Mouse (Mus musculus) monocyte, adult 2 months (primary cell): ENCODE measurements at regions not wholly inside any gene's neighbourhood (a gene's known extent, or its start where the extent isn't known, plus 50 kb on each side); places are given as distances from the start of the nearest gene placed in this dataset.
"Not testable (repeated sequence)": the region's sequence is repeated elsewhere in the genome, so short reads cannot be mapped to it uniquely, and the experiment has no call there.

ENCODE experiments used
- DNase-seq, 2 experiments: peaks; one replicate each; pipeline ENCODE4 v3.0.0; 2022; ENCODE audit warnings: low spot score in 2 of 2, low read depth in 1 of 2

DNA sequence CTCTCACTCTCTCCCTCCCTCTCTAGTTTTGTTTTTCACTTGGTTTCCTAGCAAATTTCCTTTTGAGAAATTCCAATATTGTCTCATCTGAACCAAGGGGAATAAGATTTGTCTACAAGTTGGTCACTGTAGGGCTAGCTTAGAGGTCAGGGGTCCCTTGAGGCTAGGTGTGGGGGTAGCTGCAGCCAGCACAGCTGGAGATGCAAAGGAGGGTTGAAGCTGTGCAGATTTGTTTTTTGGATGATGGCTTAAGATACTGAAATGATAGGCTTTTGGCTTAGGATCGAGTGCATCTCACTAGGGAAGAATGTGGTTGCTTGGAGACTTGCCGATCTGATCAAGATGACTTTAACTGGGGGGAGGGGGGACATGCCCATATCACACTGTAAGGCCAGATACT lies 88.3 kb upstream of the Tmem28 start:
- DNase-seq: no peak

GRCm38 (mm10) chrX:99725101-99725500 lies 95.7 kb upstream of the Tmem28 start:
- DNase-seq: no peak

GRCm38 (mm10) chrX:99695366-99695765 lies 125.5 kb upstream of the Tmem28 start:
- no peak for DNase-seq

- DNase-seq: no peak
Observed at GRCm38 (mm10) chrX:99690971-99691370, 129.8 kb upstream of the Tmem28 start.

GRCm38 (mm10) chrX:99689761-99690160 lies 131.1 kb upstream of the Tmem28 start:
- no peak for DNase-seq

GRCm38 (mm10) chrX:99682491-99682890 lies 138.3 kb upstream of the Tmem28 start:
- DNase-seq: not testable (repeated sequence)

- DNase-seq: no peak
Observed at GRCm38 (mm10) chrX:99667596-99667995, 153.2 kb upstream of the Tmem28 start.

DNA sequence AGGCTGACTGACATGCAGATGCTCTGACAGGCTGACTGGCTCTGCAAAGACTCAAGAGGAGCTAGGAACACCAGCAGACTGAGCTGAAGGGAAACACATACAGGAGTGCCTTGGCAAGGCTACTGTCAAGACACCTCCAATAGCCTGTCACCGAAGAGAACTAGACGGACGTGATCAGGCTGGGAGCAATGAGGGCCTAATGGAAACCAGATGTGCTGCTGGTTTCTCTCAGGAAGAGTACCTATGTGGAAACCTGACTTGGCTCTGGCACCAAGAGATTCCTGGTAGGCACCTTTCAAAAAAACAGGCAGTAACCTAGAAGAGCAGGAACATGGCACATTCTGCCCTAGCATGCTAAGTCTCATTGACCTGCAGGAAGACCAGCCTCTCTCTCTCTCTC lies 158.3 kb upstream of the Tmem28 start:
- DNase-seq: no peak

DNA sequence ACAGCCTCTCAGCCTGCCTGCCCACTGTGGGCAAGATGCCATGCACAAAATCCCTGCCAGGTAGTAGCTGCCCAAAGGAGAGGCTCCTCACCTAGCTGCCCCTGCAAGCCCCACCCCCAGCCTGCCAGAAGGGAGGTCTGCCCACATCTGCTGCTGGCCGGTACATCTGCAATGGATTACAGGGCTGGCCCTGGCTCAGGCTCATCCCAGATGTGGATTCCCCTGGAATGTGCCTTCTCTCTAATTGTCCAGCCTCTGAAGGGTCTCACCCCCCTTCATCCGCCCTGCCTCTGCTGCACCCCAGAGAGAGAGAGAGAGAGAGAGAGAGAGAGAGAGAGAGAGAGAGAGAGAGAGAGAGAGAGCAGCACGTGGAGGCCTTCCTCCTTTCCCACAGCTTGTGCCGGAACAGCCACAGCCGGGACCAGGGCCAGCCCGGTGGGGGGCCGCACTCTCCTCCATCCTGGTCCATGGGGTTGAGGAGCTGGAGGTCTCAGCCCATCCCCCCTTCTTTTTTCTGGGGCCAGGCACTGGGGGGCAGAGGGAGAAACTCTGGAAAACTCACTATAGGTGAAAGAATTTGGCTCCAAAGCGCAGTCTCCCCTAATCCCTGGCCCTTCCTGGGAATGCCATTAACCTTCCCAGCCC lies 161.2 kb upstream of the Tmem28 start:
- no peak for DNase-seq

DNA sequence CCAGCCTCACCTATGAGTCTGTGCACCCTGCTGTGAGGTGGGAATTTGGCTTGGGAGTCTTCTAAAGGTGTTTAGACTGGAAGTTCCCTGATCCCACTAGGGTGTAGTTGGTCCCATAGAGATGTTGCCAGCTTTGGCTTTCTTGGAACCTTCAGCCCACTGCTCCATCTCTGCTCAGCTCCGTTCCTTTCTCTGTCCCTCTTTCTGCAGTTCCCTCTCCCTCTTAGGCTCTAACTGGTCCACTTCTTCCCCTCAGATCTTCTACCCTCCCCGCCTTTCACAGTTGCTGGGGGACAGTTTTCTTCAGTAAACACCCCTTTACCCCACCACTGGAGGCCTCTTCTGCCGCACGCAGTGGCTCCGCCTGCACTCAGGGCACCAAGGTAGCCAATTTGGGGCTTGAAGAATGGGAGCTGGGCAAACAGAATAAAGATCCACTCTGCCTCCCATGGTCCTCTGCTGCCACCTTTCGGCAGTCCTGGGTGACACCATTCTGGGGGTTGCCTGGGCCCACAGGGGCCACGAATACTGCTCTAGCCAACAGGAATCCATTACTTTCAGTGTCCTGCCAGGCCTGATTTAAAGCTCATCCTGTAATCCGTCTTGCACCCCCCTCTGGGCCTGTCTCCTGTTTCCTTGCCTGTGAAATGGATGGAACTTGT lies 162.9 kb upstream of the Tmem28 start:
- peak in 1 of 2 experiments; percentile 21 for DNase-seq

DNA sequence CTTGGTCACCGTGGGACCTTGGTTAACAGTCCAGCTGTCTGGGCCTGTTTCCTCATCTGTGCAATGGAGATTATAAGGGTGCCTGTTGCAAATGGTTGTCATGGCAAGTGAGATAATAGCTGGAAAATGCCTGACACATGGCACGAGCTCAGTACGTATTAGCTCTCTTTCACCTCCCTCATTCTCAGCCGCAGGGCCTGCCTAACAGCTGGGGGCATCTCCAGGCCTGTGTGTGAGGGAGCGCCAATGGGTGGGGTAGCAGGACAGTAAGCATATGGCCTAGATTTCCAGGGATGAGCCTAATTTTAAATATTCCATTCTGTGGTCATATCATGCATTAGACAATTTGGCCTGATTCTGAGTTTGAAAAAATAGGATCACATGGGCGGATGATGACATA lies 163.8 kb upstream of the Tmem28 start:
- DNase-seq: no peak

DNA sequence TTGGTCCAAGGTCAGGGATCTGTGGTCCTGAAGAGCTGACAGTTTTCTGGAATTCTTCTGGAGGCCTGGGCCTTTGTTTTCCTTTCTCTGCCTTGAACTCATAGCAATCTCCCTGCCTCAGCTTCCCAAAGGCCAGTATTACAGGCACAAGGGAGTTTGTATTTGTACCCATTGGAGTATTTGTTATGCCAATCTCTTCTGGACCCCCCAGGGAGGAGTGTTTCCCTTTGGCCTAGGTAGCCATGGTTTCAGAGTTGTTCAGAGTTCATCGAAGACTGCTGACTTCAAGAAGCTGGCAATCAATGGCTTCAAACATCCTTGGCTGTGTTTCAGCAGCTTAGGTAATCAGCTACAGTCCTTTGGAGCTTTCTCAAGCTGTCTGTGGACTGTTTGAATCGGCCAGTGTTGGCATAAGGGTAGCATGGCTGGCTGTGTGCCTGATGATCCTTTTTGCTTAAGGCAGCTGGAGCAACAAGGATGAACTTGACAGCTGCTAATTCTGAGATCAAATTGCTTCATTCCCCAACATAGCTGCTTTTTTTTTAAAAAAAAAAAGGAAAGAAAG lies 161.2 kb upstream of the Pja1 start:
- no peak for DNase-seq

DNA sequence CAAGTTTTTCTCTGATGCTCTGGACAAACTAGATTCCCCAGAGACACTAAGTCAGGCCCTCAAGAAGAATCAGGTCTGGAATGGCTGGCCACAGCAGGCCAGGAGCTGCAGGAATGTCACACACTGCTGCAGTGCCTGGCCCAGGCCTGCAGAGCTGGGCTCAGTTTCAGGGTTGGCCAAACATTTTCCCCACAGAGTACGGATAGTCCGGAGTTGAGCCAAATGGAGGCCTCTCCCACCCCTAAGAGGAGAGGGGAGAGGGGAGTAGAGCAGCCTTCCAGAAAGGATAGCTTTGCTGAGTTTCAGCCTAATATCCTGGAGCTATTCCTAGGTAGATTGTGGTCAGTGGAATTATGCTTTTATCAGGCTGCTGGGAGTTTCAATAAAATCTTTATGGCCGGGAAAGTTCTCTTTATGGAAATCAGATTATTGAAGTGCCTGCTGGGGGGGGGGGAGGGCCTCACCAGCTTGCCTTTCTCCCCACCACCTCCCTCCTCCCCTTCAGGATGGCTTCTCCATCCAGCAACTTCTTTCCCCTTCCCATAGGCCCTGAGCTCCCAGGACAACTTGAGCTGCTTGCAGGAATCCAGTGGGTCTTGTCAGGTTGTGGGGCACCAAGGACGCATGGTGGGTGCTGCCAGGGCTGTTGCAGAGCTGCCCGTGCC lies 153.6 kb upstream of the Pja1 start:
- no peak for DNase-seq

GRCm38 (mm10) chrX:99612130-99612759 lies 141.2 kb upstream of the Pja1 start:
- DNase-seq: no peak

DNA sequence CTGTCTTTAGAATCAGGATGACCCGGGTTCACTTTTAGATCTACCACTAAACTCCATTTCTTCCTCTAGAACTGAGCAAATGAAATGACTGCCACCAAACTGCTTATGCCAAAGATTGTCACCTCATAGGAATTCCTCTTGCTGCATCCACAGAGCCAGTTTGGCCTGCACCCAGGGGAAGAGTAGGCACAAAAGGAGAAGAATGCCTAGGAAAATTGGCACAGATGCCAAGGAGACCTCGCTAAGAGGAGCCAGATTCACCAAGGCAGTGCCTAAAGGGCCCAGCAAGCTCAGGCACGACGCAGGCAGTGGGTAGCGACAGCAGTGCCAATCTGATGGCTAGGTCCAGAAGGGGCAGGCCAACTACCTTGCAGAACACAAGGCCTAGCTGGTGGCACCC lies 139.0 kb upstream of the Pja1 start:
- DNase-seq: no peak

GRCm38 (mm10) chrX:99609591-99609990 lies 138.5 kb upstream of the Pja1 start:
- DNase-seq: no peak

DNA sequence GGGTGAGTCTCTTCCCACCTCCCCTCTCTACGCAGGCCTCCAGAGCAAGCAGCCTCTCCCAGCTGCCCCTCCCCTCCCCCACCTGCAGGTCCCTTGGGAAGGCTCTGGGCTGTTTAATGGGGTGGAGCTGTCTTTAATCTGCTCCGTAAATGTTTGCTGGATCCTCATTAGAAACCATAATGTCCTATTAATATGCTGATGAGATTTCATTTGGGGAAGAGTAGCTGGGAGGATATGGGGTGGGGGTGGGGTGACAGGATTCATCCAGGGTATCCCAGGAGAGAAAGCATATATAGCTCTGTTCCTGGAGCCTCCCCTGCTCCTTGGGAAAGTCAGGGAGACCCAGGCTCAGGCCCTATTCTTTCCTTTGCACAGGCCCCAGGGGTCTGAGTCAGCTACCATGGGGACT lies 137.2 kb upstream of the Pja1 start:
- DNase-seq: no peak

DNA sequence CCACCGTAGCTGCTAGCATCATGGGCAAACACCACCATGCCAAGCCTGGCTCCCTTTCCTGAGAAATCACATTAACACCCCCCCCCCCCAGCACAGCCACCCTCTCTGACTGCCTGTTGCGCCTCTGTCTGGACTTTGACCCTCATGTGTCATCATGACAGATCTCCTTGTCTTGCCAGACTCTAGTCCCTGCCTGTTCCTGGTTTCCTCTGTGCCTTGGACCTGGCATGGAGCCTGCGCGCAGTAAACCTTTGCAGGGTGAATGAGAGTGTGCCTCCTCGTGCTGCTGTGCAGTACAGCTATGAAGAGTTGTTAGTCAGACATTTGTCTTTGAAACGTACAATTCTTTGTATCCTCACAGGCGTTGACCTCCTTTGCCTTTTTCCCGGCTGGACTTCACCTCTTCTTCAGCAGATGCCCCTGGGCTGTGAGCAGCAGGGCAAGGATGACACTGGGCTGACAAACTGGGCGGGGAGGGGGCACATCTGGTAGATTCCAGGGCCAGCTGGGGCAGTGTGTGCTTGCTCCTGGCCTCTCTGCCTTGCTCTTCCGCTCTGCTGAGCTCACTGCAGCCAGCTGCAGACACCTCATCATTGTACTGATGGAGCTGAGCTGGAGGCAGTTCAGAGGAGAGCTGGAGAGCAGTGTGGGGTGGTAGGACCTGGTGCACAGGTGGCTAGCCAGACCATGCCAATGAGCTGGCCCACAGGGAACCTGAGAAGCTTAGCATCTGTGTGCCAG lies 134.2 kb upstream of the Pja1 start:
- DNase-seq: no peak

GRCm38 (mm10) chrX:99603714-99604113 lies 132.6 kb upstream of the Pja1 start:
- DNase-seq: peak in 1 of 2 experiments; percentile 3

DNA sequence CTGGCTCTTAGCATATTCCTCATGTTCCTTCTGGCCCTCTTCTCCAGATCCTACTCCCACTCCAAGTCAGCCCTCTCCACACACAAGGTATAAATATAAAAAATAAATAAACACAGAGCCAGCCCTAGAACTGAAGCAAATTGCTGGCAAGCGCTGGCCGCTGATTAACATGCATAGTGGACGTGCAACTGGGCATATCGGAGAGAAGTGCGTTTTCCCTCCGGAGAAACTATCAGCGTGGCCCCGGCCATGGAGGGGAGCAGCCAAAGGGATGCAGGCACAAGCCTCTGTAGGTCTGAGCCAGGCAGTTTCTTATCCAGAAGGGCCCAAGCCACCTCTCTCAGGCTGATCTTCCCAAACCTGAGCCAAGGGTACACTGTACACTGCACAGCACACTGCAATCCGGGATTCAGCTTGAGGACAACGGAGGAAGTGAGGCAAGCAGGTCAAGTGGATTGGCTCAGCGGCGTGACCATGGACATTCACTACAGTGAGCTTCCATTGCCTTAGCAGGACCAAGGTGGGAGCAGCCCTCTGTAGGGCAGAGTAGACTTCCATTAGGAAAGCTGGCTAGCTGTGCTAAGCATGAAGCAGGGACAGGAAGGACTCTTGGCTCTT lies 131.3 kb upstream of the Pja1 start:
- no peak for DNase-seq

GRCm38 (mm10) chrX:99595493-99595892 lies 124.4 kb upstream of the Pja1 start:
- no peak for DNase-seq
